Mouse (Mus musculus) urinary bladder, postnatal 0 days (tissue): ENCODE results near the gene Bex6. TPM values are rescaled to one million over a fixed set of nuclear protein-coding genes. Genes with fewer than 3 reads are reported as not detected.

ENCODE experiments used
- polyA plus RNA-seq: library from polyadenylated mRNA; unstranded; fragments of >200 nt; fragmentation: Nextera tagmentation; extraction: Ambion mirVana; gene quantifications from 2 replicates; pipeline ENCODE4 v1.2.1, GENCODE M21; 2015

Bex6 gene
- polyA plus RNA-seq, result not detected in 2 replicates

DNA sequence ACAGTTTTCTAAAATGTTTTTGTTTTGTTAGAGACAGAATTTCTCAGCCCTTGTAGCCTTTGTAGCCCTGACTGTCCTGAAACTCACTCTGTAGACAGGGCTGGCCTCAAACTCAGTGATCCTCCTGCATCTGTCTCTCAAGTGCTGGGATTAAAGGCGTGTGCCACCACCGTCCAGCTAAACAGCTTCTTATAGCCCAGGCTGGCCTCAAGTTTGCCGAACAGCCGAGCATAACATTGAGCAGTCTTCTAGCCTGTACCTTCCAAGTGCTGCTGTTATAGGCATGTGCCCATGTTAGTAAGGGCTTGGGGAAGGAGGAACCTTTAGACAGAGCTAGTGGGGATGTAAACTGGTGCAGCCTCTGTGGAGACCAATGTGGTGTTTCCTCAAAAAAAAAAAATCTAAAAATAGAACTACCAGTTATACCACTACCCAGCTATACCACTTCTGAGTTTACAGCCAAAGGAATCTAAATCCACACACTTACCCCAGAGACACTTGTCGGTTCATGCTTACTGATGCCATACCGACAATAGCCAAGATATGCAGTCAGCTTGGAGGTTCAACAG is at the start of gene Bex6:
TSS of gene Bex6 (plus strand) at position 491 of the 569 bp plus-strand sequence.

DNA sequence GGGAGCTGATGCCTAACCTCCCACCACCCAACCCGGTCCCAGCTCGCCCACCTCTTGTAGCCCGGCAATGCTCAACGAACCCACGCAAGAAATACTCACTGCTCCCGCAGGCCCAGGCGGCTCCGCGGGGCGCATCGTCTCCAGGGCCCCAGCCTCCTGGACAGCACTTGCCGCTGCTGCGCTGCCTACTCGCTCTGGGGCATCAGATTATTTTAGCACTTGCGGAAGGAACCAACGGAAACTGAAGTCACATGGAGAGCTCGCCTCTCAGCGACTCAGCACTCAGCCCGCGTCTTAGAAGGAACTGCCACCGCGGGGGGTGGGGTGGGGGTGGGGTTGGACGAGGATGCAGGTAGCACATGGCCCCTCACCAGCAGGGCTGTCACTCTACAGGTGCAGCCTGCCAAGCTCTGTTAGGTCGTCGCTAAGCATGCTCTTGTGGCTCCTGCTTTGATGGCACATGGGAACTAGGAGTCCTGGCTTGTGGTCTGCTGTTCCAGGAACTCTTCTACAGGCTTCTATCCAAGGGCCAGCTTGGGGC is 14.3 kb upstream of the Bex6 start, which contains the start of gene Nrros:
TSS of gene Nrros (minus strand) at position 314 of the 541 bp plus-strand sequence.

Other genes starting within 250 kb of the Bex6 start
- 2.4 and 3.4 TPM in 2 replicates for gene Pigz, start 246.0 kb upstream of the Bex6 start, polyA plus RNA-seq
- 80.0 and 93.9 TPM in 2 replicates for gene 0610012G03Rik, start 231.3 kb upstream of the Bex6 start, polyA plus RNA-seq
- gene Ncbp2, start 231.3 kb upstream of the Bex6 start, polyA plus RNA-seq, result 46.7 and 65.2 TPM in 2 replicates
- gene Senp5, start 176.5 kb upstream of the Bex6 start, polyA plus RNA-seq, result 7.5 and 9.4 TPM in 2 replicates
- gene Pak2, start 100.5 kb upstream of the Bex6 start, polyA plus RNA-seq, result 32.3 and 38.3 TPM in 2 replicates
- 68.3 and 74.3 TPM in 2 replicates for gene Pigx, start 80.1 kb upstream of the Bex6 start, polyA plus RNA-seq
- gene Cep19, start 80.0 kb upstream of the Bex6 start, polyA plus RNA-seq, result 11.6 and 12.2 TPM in 2 replicates
- 13.7 and 16.6 TPM in 2 replicates for gene Nrros, start 14.2 kb upstream of the Bex6 start, polyA plus RNA-seq
- gene Fbxo45, start 67.3 kb downstream of the Bex6 start, polyA plus RNA-seq, result 5.7 and 7.4 TPM in 2 replicates
- gene Wdr53, start 67.4 kb downstream of the Bex6 start, polyA plus RNA-seq, result 11.9 and 13.8 TPM in 2 replicates
- gene Smco1, start 91.6 kb downstream of the Bex6 start, polyA plus RNA-seq, result not detected in 2 replicates
- gene Rnf168, start 97.6 kb downstream of the Bex6 start, polyA plus RNA-seq, result 15.5 and 18.5 TPM in 2 replicates
- gene Ubxn7, start 152.4 kb downstream of the Bex6 start, polyA plus RNA-seq, result 6.7 and 10.8 TPM in 2 replicates
- gene Tm4sf19, start 220.7 kb downstream of the Bex6 start, polyA plus RNA-seq, result not detected in 2 replicates
- 36.2 and 36.6 TPM in 2 replicates for gene Tctex1d2, start 239.9 kb downstream of the Bex6 start, polyA plus RNA-seq